Mouse (Mus musculus) neural tube, embryonic 13.5 days (tissue): ENCODE measurements around the gene Gm42372. TPM values are rescaled to one million over a fixed set of nuclear protein-coding genes. Genes with fewer than 3 reads are reported as not detected.
A peak's percentile ranks its signal among the peaks of the same experiment; 100 is the strongest.

Experiments
- ATAC-seq: fragments of 200-750 bp; cut with Nextera tagmentation; 2 replicates; pipeline ENCODE4 v1.8.0; 2017; ENCODE audit warnings: low read depth, mild to moderate bottlenecking, moderate TSS enrichment, moderate library complexity
- H3K27ac ChIP-seq: fragments of 300-500 bp; sonication (generic); replicated peaks from 2 replicates; pipeline ENCODE4 v1.5.1; 2015; ENCODE audit warnings: moderate library complexity, mild to moderate bottlenecking, inconsistent platforms
- H3K27me3 ChIP-seq: fragments of 300-500 bp; sonication (generic); 2 replicates; pipeline ENCODE4 v1.6.1; 2015; ENCODE audit warnings: mild to moderate bottlenecking, inconsistent platforms
- H3K36me3 ChIP-seq: fragments of 300-500 bp; sonication (generic); 2 replicates; pipeline ENCODE4 v1.6.1; 2015; ENCODE audit warnings: mild to moderate bottlenecking, inconsistent platforms
- H3K4me1 ChIP-seq: fragments of 300-500 bp; sonication (generic); replicated peaks from 2 replicates; pipeline ENCODE4 v1.6.1; 2015; ENCODE audit warnings: inconsistent platforms
- H3K4me2 ChIP-seq: fragments of 300-500 bp; sonication (generic); 2 replicates; pipeline ENCODE4 v1.6.1; 2015; ENCODE audit warnings: inconsistent platforms, mild to moderate bottlenecking, moderate library complexity
- H3K4me3 ChIP-seq: fragments of 300-500 bp; sonication (generic); 2 replicates; pipeline ENCODE4 v1.5.1; 2015; ENCODE audit warnings: mild to moderate bottlenecking, inconsistent platforms
- H3K9ac ChIP-seq: fragments of 300-500 bp; sonication (generic); 2 replicates; pipeline ENCODE4 v1.6.1; 2015; ENCODE audit warnings: moderate library complexity, mild to moderate bottlenecking, inconsistent platforms
- H3K9me3 ChIP-seq: fragments of 300-500 bp; sonication (generic); 2 replicates; pipeline ENCODE4 v1.6.1; 2016; ENCODE audit warnings: inconsistent platforms
- WGBS: fragments of 180-500 bp; shearing (Covaris S2); methylation state at CpG from one replicate; pipeline ENCODE4 v1.1.7; 2015; 5-methylcytosine and 5-hydroxymethylcytosine counted together
- polyA plus RNA-seq: library from polyadenylated mRNA; unstranded; fragments of >200 nt; fragmentation: Nextera tagmentation; extraction: Ambion mirVana; gene quantifications from 2 replicates; pipeline ENCODE4 v1.2.1, GENCODE M21; 2015

Gm42372 gene
- polyA plus RNA-seq, 1 experiment from 2014 or later: 3.3 TPM

DNA sequence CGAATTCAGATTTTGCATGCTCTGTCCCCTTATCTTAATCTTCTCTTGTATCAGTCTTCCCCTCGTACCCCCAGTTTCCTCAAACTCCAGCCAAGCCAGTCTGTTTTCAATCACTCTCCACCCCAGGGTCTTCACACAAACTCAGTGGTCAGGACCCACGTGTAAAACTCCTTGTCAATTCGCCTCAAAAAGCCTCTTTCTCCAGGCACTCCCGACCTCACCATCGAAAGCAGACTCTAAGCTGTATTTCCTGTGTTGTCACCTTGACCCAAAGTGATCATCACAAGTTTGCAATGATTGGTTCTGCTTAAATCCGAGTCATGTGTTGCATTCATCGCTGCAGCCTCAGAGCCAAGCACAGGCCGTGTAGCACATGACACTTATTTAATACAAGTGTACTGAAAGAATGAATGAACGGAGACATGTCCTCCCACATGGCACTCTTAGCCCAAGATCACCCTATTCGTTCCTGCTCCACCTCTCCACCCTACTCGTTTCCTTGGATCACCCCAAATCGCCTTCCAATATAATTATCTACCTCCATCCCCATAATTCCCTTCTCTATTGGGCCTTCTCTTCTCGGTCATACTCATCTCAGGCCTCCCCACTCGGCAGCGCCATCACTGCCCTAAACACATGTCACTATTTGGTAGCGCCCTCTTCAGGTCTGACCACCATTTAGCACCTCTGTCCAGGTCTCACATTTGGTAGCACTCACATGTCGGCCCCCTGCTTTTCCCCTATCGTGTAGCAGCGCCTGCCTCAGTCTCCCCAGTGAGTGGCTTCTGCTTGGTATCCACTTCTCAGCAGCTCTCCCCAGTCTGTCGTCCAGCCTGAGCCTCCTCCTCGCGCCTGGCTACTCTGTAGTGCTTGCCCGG lies 44.1 kb downstream of the Gm42372 start:
- 9% methylated on average over 24 of the region's 24 CpGs for WGBS
- H3K9me3 ChIP-seq: no peaks in the 10 kb centered on the region
- peaks cover 25% of the 10 kb centered on the region for H3K36me3 ChIP-seq
- peak overlapping the region; percentile 89 for H3K9ac ChIP-seq
- peak overlapping the region; percentile 86 for H3K4me2 ChIP-seq
- H3K4me3 ChIP-seq: peak overlapping the region; percentile 89
- peaks cover 32% of the 10 kb centered on the region for H3K4me1 ChIP-seq
- H3K27me3 ChIP-seq: no peaks in the 10 kb centered on the region
- ATAC-seq: peak; percentile 11; the same call in 1 of the 2 replicates
- H3K27ac ChIP-seq: peak overlapping the region; percentile 69; the same call in 1 of the 2 replicates

DNA sequence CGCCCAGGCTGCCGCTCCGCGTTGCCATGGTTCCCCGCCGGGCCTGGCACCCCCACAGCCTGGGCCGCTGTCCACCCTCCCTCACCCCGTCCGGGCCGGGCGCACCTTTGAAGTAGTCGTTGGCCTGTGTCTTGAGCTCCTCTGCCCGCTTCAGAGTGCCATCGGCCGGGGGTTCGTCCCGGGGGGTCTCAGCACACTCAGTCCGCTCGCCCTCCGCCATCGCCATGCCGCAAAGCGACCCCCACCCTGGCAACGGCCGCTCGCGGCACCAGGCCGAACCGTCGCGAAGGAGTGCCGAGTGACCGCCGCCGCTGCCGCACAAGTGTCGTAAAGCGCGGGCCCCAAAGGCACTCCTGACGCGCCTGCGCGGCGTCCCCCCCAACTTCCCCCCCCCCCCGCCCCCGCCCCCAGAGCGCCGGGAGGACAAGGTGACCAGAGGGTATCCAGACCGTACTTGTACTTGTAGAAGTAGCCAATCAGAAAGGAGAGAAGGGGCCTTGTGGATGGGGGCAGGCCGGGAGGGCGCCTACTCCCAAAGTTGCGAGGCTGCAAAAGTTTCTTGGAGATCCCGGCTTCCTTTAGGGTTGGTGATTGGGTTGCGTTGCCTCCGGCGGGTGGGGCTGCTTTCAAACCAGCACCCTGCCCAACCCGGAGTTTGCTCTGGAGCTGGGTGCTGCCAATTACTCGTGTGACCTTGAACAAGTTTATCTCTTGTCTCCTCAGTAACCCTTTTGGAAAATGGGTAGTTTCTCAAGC lies 44.9 kb downstream of the Gm42372 start, which contains the start of gene Ppp5c:
Ppp5c (minus strand) TSS at position 337 of the 756 bp plus-strand sequence.
- WGBS: under 1% methylated on average over 57 of the region's 58 CpGs
- H3K4me2 ChIP-seq: peak within 1 kb of the TSS; percentile 86
- H3K9ac ChIP-seq: peak within 1 kb of the TSS; percentile 89
- peak within 1 kb of the TSS; percentile 89 for H3K4me3 ChIP-seq
- ATAC-seq: peak; percentile 86
- H3K9me3 ChIP-seq: no peaks in the 10 kb centered on the region
- H3K36me3 ChIP-seq: peaks cover 22% of the 10 kb centered on the region
- peak within 1 kb of the TSS; percentile 69; the same call in 1 of the 2 replicates for H3K27ac ChIP-seq
- H3K4me1 ChIP-seq: peaks cover 32% of the 10 kb centered on the region
- no peaks in the 10 kb centered on the region for H3K27me3 ChIP-seq

DNA sequence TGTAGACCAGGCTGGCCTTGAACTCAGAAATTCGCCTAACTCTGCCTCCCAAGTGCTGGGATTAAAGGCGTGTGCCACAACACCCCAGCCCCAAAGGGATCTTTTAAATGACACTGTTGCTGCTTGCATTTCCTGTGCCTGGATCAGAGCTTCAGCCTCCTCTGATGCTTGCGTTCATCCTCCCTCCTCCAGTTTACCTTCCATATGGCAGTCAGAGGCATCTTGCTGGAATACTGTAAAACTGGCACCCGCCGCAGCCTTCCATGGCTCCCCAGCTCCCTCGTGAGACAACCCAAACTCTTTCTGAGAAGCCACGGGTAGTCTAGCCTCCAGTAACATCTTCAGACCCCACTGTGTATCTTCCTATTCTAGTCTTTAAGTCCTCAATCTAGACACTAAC lies 46.0 kb downstream of the Gm42372 start:
- Histone ChIP-seq H3K36me3 (peaks cover 14% of the 10 kb centered on the region; the same call in 1 of the 2 replicates), H3K9me3 (no peaks in the 10 kb centered on the region), H3K4me2 (no peak overlapping the region), H3K27me3 (no peaks in the 10 kb centered on the region), H3K27ac (no peak overlapping the region), H3K4me1 (peaks cover 32% of the 10 kb centered on the region), H3K9ac (no peak overlapping the region), H3K4me3 (no peak overlapping the region)
- no peak for ATAC-seq
- WGBS: 80% methylated on average over 7 of the region's 7 CpGs

DNA sequence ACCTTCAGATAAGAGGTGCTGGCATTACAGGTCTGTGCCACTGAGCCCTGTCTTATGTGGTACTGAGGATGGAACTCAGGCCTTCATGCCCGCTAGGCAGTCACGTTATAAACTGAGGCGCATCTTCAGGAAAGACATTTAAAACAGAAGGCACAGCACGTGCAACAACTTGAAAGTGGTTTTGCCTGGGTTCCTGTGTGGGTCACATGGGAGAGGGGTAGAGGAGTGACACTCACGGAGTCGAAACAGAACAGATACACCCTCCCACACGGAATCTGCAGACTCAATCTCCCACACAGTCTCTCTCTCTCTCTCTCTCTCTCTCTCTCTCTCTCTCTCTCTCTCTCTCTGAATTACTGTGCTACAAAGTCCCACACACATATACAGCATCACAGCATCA lies 47.4 kb downstream of the Gm42372 start:
- no peak overlapping the region for H3K27ac ChIP-seq
- WGBS: 81% methylated on average over 7 of the region's 7 CpGs

More for the DNA sequence above, 47.4 kb downstream of the Gm42372 start:
- Histone ChIP-seq H3K4me2 (no peak overlapping the region), H3K27me3 (no peaks in the 10 kb centered on the region), H3K4me3 (no peak overlapping the region), H3K9ac (no peak overlapping the region), H3K36me3 (0 out of 2 replicates have a peak, but pooled peaks cover 3% of the 10 kb centered on the region), H3K9me3 (no peaks in the 10 kb centered on the region), H3K4me1 (peaks cover 19% of the 10 kb centered on the region)
- no peak for ATAC-seq

Other genes starting within 250 kb of the Gm42372 start
- gene Ap2s1, start 244.7 kb upstream of the Gm42372 start, polyA plus RNA-seq: 372 and 378 TPM in 2 replicates
- gene Slc1a5, start 201.7 kb upstream of the Gm42372 start, polyA plus RNA-seq: 8.8 and 9.0 TPM in 2 replicates
- 155 and 174 TPM in 2 replicates for gene Strn4, start 167.2 kb upstream of the Gm42372 start, polyA plus RNA-seq
- gene Fkrp, start 166.4 kb upstream of the Gm42372 start, polyA plus RNA-seq: 40.0 and 45.9 TPM in 2 replicates
- 6.3 and 6.8 TPM in 2 replicates for gene Prkd2, start 140.2 kb upstream of the Gm42372 start, polyA plus RNA-seq
- gene Dact3, start 107.8 kb upstream of the Gm42372 start, polyA plus RNA-seq: 3.7 and 3.9 TPM in 2 replicates
- 15.4 and 24.1 TPM in 2 replicates for gene Gng8, start 91.3 kb upstream of the Gm42372 start, polyA plus RNA-seq
- 3.1 and 3.6 TPM in 2 replicates for gene Ptgir, start 76.6 kb upstream of the Gm42372 start, polyA plus RNA-seq
- 275 and 297 TPM in 2 replicates for gene Calm3, start 59.0 kb upstream of the Gm42372 start, polyA plus RNA-seq
- 76.2 and 82.4 TPM in 2 replicates for gene Pnmal2, start 38.4 kb upstream of the Gm42372 start, polyA plus RNA-seq
- gene Pnmal1, start 23.4 kb upstream of the Gm42372 start, polyA plus RNA-seq: 37.6 and 39.7 TPM in 2 replicates
- 6.6 and 7.6 TPM in 2 replicates for gene Ccdc8, start 9.6 kb downstream of the Gm42372 start, polyA plus RNA-seq
- 116 and 127 TPM in 2 replicates for gene Ppp5c, start 44.8 kb downstream of the Gm42372 start, polyA plus RNA-seq
- 4.3 and 5.2 TPM in 2 replicates for gene Hif3a, start 79.3 kb downstream of the Gm42372 start, polyA plus RNA-seq
- gene Psg16, start 91.0 kb downstream of the Gm42372 start, polyA plus RNA-seq: 1.2 and 1.6 TPM in 2 replicates
- not detected in 2 replicates for gene Ceacam3, start 167.2 kb downstream of the Gm42372 start, polyA plus RNA-seq
- gene Psg29, start 220.4 kb downstream of the Gm42372 start, polyA plus RNA-seq: not detected in 2 replicates